Mouse (Mus musculus) gastrocnemius, postnatal 4 days (tissue): ENCODE results near the gene Igsf3. TPM values are rescaled to one million over a fixed set of nuclear protein-coding genes. Genes with fewer than 3 reads are reported as not detected.

Experiments used
- DNase-seq, 2 experiments: peaks; one replicate each; pipeline ENCODE4 v3.0.0; 2021 to 2022; ENCODE audit warnings: low spot score in 2 of 2, mixed read lengths in 2 of 2
- total RNA-seq, 2 experiments: library from RNA; stranded (reverse); gene quantifications; 2 replicates each; pipeline ENCODE4 v1.2.3; 2021

Gene Igsf3
- total RNA-seq, 2 experiments from 2014 or later, result 38.3 to 38.8 TPM

DNA sequence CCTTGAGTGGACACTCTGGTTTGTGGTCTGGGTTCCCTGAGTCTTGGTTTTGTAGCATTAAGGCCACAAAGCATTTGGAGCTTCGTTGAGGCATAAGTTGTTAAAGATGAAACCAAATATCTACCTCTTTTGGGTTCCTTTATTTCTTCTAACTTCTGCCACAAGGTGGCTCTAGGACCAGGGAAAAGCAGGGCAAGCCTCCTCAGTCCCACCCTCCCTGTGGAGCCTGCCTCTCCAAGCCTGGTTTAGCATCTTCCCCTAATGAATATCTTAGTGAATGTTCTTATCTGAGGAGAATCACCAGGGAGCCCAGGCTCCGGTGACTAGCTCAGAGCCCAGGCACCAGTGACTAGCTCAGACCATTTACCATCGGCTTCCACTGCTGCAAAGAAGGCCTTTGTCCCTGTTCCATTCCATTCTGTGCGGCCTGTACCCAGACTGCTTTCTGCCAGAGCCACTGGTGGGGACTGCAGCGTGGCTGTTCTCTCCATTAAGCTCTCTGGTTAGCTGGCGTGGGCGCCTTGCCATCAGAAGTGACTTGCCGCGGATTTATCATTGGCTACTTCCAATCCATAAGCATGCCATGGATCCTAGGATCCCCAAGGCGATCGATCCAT lies 66.5 kb downstream of the Igsf3 start:
- no peak for DNase-seq

DNA sequence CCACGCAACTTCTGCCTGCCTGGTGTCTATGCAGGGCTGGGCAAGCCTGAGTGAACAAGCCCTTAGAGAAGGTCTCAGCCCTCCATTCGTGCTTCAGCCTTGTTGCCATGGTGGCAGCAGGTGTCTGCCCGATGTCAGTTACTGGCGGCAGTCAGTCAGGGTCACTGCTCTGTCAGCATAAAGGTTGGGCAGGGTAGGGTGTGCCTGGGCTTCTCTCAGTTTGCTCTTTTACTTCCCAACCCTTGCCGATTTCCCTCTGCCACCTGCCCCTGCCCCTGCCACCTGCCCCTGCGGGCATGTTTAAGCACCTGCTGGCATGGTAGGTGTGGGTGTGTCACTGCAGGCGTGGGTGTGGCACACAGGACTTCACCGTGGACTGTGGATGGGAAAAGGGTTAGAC lies 67.6 kb downstream of the Igsf3 start:
- DNase-seq, result no peak

DNA sequence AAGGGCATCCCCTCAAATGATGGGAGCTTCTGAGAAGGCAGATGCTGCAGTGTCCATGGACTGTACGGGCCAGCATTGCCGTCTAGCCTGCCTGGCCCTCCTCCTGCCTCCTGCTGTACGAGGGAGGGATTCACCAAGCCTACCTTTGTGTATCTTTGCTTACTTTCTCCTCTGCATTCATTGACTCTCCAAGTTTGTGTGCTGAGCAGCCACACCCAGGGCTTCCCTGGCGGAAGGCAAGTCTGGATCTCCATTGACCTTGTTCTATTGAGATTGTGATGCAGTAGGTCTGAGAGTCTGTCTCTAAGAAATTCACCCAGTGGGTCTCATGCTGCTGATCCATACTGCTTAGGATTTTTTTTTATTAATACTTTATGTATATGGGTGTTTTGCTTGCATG lies 70.4 kb downstream of the Igsf3 start:
- no peak for DNase-seq

DNA sequence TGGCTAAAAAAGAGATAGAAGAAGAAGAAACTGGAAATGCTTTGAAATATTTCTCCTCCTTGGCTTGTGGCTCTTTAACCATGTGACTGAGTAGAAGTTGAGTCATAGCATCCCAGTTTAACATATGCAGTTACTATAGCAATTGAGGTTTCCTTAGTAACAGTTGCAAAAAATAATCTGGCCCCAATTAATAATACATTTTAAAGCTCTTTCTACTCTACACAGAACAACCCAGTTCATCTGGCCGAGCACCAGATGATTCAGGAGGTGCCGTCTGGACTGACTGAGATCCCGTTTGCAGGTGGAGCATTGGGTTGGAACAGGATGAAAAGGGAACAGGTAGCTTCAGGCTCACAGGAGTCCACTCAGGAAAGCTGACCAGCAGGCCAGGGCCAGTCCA lies 71.9 kb downstream of the Igsf3 start:
- DNase-seq, result no peak

DNA sequence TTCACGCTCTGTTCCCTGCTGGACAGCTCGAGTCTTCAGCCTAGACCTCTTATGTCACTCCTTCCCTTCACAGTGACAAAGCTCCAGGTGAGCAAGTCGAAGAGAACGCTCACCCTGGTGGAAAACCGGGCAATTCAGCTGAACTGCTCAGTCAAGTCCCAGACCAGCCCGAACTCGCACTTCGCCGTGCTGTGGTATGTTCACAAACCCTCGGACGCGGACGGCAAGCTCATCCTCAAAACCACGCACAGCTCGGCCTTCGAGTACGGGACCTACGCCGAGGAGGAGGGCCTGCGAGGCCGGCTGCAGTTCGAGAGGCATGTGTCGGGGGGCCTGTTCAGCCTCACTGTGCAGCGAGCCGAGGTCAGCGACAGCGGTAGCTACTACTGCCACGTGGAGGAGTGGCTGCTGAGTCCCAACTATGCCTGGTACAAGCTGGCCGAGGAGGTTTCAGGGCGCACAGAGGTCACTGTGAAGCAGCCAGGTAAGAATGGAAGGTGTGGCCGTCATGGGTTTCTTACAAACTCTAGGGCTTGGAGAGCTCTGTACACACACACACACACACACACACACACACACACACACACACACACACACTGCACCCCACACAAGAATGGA lies 74.0 kb downstream of the Igsf3 start:
- DNase-seq, result no peak

DNA sequence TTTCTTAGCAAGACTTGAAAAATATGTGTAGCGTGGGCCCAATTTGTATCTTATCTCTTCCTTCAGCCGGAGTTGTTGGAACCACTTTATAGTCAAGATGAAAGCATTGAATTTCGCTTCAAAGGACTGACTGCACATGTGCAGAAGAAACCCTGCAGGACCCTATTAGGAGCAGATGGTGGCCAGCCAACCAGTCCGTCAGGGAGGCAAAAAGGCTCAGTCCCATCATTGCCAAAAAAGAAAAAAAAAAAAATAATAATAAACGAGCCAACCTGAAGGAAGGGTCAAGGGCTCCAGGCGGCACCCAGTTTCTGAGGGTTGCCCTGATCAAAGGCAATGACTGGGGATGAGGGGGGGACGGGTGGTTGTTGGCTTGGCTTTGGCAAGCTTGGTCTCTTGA lies 83.7 kb downstream of the Igsf3 start:
- no peak for DNase-seq

DNA sequence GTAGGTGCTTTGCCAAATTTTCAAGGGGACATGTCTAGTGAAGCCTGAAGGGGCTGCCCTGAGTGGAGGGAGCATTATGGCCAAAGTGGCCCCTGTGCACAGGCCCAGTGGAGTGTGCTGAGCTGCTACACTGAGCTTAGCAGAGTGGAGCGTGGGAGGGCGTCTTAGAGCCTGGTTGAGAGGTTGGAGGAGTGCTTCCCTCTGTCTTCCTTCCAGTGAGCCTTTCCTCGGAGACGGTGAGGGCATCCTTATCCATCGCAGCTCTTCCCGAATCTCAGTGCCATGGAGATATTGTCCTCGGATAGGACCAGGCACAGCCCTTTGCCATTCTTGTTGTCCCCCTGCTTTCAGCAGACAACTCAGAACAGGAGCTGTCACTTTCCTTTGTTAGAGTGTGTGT lies 84.2 kb downstream of the Igsf3 start:
- DNase-seq, result no peak

DNA sequence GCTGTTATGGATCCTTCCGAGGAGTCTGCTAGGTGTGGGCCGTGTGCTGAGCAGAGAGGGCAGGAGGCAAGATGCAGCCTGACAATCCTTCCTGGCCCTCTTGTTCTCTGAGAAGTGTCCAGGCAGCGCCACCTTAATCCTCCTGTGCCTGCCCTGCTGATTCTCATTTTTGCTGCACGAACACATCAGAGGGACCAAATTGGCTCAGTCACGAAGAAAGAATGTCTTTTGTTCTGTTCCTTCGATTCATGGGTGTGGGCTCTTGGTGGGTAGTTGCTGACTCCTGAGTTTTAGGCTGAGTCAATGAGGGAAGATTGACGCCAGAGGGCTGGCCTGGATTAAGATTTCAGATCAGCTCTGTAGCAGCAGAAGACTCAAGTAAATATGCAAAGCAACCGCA lies 84.9 kb downstream of the Igsf3 start:
- no peak for DNase-seq

DNA sequence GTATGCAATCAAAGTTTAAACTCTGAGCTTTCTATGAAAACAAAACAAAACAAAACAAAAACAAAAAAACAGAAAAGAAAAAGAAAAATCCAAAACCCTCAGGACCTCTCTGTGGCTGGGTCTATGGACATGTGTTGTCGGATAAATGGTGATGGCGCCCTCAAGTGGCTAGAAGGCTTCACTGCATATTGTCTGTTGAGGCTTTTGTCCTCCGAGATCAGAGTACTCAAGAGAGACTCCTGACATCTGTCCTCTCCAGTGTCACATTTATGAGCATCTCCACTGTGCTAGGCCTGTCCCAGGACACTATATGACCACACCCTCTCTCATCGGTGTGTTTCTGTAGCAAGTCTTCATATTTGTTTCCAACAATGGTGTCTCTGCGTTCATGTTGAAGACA lies 85.4 kb downstream of the Igsf3 start:
- peak; percentile 61 to 81 for DNase-seq

DNA sequence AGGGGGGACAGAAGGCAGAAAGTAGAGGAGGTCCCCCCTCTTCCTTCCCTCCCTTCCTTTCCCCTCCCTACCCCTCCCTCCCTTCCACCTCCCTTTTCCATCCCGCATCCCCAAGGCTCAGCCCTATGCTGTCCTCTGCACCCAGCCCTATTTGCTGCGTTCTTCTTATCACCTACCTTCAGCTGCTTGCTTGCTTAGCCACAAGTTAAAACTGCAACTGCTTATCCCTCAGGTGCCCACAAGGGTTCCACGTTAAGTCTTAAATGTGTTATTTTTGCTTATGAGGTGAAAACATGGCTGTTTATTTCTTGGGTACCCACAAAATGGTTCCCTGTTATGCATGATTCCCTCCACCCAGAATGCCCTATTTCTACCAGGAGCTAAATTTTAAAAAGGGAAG lies 86.6 kb downstream of the Igsf3 start:
- no peak for DNase-seq

DNA sequence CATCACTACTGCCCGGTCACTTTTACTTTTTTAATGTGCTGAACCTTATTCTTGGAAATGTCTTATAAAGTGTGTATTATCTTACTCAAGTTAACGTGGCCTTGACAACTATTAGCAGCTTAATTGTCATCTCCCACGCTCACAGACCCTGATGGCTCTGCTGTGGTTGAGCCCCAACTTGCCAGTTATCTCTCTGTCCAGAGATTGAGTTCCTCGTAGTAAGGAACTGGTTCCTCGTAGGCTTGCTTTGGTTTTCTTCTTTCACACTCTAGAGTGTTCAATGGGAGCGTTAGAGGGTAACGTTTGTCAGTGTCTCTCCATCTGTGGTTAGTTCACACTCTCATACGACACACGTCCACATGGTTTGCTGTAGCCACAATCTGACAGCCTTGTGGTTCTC lies 92.8 kb downstream of the Igsf3 start:
- DNase-seq, result no peak

DNA sequence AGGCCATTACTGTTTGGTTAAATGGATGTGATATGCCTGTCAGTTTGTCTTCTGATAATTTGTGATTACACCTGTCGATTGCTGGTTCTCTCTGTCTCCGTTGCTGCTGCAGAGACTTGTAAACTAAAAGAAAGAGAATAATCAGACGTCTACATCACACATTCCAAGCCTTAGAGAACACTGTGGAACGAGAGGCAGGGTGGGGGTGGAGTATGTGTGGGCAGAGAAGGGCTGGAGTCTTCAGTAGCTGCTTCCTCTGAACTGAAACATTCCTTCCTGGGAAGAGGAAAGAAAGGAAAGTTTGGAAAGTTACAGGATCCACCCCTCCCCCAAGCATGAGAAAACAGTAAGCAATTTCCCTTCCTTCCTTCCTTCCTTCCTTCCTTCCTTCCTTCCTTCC lies 95.0 kb downstream of the Igsf3 start:
- DNase-seq, result no peak

DNA sequence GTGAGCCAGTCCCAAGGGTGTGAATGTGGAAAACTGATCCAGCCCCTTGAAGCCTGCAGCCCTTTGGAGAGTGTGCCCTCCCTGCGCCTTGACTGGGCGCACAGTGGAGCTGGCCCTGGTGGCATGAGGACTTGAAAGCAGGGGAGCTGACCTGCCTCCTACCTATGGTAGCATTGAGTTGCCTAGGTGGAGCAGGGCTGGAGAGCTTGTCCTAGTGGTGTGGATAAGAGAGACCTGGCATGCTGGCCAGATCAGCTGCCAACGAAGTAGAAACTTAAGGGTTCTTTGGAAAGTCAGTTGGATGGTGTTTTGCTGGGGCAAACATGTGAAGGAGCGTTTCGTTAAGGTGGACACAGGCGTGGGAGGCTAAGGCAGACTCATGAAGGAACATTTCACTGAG lies 105.1 kb downstream of the Igsf3 start:
- DNase-seq, result no peak

DNA sequence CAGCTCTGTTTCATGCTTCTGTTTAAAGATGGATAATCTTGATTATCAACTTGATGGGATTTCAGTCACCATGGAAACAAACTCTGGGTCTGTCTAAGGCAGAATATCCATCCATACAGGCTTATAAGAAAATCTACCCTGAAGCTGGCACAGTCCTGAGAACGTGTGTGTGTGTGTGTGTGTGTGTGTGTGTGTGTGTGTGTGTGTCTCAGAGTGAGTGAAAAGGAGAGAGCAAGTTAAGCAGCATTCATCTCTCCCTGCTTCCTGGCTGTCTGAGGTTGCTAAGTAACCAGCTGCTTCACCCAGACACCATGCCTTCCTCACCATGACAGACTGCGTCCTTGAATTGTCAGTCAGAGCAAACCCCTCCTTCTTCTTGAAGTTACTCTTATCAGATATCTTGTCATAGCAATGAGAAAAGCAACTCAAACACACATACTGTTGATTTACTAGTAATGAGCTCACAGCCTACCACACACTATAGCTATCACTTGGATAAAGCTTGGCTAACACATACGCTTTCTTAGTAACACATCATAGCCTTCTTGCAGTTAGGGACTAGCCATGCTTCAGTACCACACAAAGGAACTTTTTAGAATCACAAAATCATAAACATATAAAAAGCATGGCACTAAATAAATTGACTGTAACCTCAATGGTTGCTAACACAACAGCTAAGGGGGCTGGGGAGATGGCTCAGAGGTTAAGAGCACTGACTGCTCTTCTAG lies 106.5 kb downstream of the Igsf3 start:
- no peak for DNase-seq

DNA sequence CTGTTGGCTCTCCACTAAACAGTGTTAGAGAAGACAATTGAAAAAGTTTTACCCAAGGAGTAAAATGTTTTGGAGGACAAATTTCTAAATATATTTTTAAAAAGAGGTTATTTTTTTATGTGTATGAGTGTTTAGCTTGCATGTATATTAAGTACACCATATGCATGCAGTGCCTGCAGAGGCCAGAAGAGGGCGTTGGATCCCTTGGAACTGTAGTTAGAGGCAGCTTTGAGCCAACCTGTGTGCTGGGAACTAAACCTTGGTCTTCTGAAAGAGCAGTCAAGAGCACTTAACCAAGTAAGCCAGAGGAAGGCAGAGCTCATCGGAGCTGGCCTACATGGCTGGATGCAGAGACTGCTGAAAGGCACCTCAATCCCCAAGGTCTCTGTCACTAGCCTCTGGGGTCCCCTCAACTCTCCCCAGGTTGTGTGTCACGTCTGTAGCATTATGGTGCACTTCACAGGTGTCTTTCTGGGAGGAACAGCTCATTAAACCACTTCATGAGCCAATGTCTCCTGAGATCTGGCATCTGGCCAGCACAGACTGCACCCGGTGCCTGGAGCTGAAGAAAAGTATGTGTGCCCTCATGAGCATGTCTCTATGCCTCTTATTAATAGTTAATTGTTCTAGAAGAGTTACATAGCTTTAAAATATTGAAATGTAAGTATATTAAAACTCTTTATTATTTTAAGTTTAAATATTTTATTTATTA lies 109.3 kb downstream of the Igsf3 start:
- no peak for DNase-seq

DNA sequence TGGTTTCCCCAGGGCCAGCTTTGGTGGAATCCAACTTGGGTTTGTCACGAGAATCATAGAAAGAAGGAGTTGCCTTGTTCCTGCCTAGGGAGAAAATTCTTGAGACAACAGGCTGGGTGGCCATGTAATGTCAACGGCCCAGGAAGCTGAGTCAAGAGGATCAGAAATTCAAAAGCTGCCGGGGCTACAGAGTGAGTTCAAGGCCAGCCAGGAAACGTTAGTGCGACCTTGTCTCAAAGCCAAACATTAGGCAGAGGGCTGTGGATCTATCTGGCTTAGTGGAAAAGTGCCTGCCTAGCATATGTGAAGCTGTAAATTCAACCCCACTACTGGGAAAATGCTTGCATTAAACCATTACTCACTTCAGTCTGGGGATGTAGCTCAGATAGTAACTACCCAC lies 110.6 kb downstream of the Igsf3 start:
- no peak for DNase-seq

DNA sequence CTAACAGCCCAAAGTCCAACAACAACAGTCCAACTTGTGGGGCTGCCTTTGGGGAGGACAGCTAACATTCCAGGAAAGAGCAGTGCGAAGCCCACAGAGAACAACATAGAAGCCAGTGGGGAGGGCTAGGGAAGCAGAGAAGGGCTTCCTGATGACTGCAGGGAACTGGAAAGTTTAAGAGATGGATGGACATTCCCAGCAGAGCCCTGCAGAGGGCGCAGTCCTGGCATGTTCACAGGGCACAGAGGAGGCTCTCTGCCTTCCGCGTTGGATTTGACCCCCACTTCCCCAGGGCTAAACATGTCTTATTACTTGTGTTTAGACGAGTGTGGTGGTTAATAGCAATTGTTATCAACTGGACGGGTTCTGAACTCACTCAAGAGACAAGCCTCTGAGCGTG lies 111.3 kb downstream of the Igsf3 start:
- no peak for DNase-seq

DNA sequence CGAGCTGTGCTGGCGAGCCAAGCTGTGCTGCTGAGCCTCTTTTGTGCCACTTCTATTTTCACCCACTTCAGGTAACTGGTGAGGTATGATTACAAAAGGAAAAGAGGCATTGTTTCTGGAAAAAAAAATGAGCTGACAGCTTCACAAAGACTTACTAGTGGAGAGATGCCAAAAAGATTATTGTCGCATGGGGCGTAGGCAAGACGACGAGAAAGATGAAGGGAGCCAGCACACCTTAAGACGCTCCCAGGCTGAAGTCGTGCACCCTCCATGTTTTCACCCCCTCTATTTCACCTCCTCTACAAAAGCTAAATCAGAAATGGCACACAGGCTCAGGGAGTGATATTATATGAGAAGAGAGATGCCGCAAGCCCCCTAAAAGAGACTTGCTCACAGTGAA lies 113.6 kb downstream of the Igsf3 start:
- no peak for DNase-seq

DNA sequence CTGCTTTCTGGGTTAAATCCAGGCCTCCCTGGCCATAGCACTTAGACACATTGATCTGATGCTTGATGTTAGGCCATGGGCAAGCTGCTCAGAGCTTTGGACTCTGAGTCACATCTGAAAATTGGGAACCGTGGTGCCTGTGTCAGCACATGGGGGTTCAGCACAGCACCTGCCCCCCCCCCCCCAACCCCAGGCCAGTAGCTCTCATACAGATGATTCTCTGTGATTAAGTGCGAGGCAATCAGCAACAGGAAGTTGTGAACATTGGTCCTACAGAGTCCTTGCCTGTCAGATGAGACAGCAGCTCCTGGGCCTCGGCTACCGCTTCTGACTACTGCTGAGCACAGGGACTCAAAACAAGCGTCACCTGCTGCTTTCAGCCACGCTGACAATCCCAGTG lies 116.0 kb downstream of the Igsf3 start:
- DNase-seq, result no peak

DNA sequence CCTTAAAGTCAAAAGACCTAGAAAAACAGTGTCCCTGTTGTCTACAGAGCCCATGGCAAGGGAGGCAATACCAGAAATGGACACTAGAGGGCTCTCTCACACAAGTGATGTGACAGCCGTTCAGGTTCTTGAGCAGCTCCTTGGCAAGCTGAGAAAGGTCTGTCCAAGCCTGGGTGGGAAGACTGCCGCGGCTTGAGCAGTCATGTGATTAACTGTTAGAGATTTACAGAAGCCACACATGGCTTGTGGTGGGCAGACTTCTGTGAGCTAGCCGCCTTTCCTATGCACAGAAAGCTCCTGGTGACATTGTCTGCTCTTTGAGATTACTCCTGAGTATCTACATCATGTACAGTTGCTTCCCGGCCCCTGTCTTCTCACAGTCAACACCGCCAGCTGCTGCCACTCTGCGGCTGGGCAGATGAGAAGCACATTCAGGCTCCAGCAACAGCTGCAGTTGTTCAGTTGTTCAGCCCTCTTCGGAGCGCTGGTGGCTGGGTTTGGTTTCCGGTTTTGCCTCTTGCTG lies 117.1 kb downstream of the Igsf3 start:
- peak; percentile 78 to 88 for DNase-seq

DNA sequence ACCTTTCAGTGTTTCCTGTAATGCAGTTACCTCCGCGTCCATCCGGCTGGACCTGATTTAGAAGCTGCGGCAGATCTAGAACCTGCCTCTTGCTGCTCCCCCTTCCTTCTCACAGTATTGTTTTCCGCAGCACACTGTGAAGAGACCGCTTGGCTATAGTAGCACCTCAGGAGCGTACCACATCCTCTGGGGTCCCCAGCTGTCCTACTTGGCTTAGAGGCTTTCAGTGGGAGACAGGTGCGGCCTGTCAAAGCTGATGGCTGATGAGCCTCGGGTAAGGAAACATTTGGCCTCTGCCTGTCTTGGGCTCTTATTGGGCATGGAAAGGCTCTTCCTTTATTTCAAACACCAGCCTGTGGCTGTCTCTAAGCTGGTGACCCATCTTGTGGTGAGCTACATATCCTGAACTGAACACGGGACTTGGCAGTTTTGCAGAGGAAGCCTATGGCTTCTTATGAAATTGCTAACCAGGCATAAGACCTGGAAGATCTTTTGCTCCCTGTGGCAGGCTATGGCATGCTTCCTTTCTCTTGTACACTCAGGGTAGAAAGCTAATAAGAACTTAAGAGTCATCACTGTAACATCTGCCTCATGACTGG lies 120.6 kb downstream of the Igsf3 start:
- no peak for DNase-seq

DNA sequence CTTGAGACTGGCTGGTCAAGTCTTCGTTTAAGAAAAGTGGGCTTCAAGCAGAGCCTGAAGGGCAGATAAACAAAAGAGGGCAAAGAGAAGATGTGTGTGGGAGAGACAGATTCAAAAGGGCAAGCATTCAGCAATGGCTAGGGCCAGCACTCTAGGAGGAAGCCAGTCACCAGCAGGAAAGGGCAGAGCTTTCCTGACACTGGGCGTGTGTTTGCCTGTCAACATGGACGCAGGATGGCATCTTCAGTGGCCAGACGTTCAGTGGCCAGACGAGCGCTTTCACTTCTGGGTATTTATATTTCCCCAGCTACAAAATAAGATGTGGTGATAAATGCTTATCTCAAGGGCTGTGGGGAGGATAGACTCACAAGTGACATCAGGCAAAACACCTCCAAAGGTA lies 123.0 kb downstream of the Igsf3 start:
- no peak for DNase-seq
